Mouse (Mus musculus): Measurements from ENCODE around the gene Klhl10.

- TF ChIP-seq POLR2AphosphoS2 (IDR thresholded peaks at IDR 0.05; ENCODE audit: low read length) (peak; percentile 89), MAFK (IDR thresholded peaks at IDR 0.05; ENCODE audit: borderline replicate concordance, low read depth, low read length) (no peak), CHD1 (IDR thresholded peaks at IDR 0.05; ENCODE audit: low read depth, low read length) (peak; percentile 72; the same call in 1 of the 2 replicates), CTCF (IDR thresholded peaks at IDR 0.05 in 2 of 3, conservative IDR thresholded peaks at IDR 0.05 in 1 of 3; ENCODE audit: control insufficient read depth in 1 of 3, insufficient read depth in 1 of 3, low read depth in 2 of 3, low read length in 3 of 3, poor library complexity in 1 of 3, severe bottlenecking in 1 of 3) (peak; percentile 69 to 92 (median 92)), MAX (IDR thresholded peaks at IDR 0.05; ENCODE audit: low read length) (peak; percentile 53; the same call in 1 of the 2 replicates)
Observed at GRCm38 (mm10) chr11:100472197-100472934, 30.6 kb downstream of the Klhl10 start, which contains the start of gene Klhl11.
